Mouse (Mus musculus) midbrain, embryonic 13.5 days (tissue): ENCODE results near the gene Fdx1. TPM values are rescaled to one million over a fixed set of nuclear protein-coding genes. Genes with fewer than 3 reads are reported as not detected.

Experiments used
- ATAC-seq: fragments of 200-750 bp; cut with Nextera tagmentation; 2 replicates; pipeline ENCODE4 v1.8.0; 2017; ENCODE audit warnings: mild to moderate bottlenecking, moderate TSS enrichment, moderate library complexity
- H3K27ac ChIP-seq: fragments of 300-500 bp; sonication (generic); 2 replicates; pipeline ENCODE4 v1.5.1; 2015; ENCODE audit warnings: inconsistent platforms, mild to moderate bottlenecking, moderate library complexity
- H3K27me3 ChIP-seq: fragments of 300-500 bp; sonication (generic); 2 replicates; pipeline ENCODE4 v1.6.1; 2015; ENCODE audit warnings: mild to moderate bottlenecking, inconsistent platforms
- H3K36me3 ChIP-seq: fragments of 300-500 bp; sonication (generic); 2 replicates; pipeline ENCODE4 v1.6.1; 2015; ENCODE audit warnings: mild to moderate bottlenecking, inconsistent platforms
- H3K4me1 ChIP-seq: fragments of 300-500 bp; sonication (generic); replicated peaks from 2 replicates; pipeline ENCODE4 v1.6.1; 2015; ENCODE audit warnings: inconsistent platforms
- H3K4me2 ChIP-seq: fragments of 300-500 bp; sonication (generic); replicated peaks from 2 replicates; pipeline ENCODE4 v1.6.1; 2015; ENCODE audit warnings: moderate library complexity, mild to moderate bottlenecking, inconsistent platforms
- H3K4me3 ChIP-seq: fragments of 300-500 bp; sonication (generic); replicated peaks from 2 replicates; pipeline ENCODE4 v1.5.1; 2015; ENCODE audit warnings: mild to moderate bottlenecking, inconsistent platforms
- H3K9ac ChIP-seq: fragments of 300-500 bp; sonication (generic); replicated peaks from 2 replicates; pipeline ENCODE4 v1.6.1; 2015; ENCODE audit warnings: mild to moderate bottlenecking, inconsistent platforms
- H3K9me3 ChIP-seq: fragments of 300-500 bp; sonication (generic); 2 replicates; pipeline ENCODE4 v1.6.1; 2016; ENCODE audit warnings: mild to moderate bottlenecking, inconsistent platforms
- WGBS: fragments of 180-500 bp; shearing (Covaris S2); methylation state at CpG from one replicate; pipeline ENCODE4 v1.1.7; 2015; 5-methylcytosine and 5-hydroxymethylcytosine counted together
- polyA plus RNA-seq: library from polyadenylated mRNA; unstranded; fragments of >200 nt; fragmentation: Nextera tagmentation; extraction: Ambion mirVana; gene quantifications from 2 replicates; pipeline ENCODE4 v1.2.1, GENCODE M21; 2015

The Fdx1 gene
- polyA plus RNA-seq = 37.3 and 39.1 TPM in 2 replicates

DNA sequence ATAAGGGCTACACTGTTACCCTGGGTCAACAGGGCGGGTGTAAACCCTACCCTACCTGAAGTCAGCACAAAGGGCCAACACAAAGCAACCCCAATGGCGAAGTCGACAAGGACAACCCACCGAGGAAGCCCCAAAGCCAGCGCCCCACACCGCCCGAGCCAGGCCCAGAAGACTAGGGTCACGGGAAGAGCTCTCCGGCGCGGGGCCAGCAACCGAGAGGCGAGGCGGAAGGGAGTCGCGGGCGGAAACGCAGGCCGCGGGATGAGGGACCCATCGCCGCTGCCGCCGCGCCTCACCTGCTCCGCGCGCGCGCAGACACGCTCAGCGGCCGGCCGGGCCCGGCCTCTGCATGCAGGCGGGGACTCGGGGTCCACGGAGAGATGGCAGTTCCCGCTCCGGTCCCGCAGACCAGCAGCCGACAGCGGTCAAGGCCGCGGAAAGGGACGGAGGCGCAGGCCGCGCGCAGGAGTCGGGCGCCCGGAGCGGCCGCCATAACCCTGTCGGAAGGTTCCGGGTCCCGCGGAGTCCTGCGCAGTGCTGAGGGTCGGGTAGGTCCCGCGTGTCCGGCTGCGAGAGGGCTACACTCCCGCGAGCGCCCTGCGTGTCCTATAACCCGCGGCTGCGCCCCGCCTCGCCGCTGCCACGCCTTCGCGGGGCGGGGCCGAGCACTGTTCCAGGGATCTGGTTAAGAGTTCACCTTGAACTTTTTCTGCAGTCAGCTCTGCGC, at the start of gene Fdx1:
Fdx1 (minus strand) TSS at position 582 of the 727 bp plus-strand sequence.
- Histone ChIP-seq H3K9me3 (0 out of 2 replicates have a peak, but pooled peaks cover 2% of the 10 kb centered on the region), H3K4me3 (peak within 1 kb of the TSS; percentile 85), H3K9ac (peak within 1 kb of the TSS; percentile 86), H3K27ac (peak within 1 kb of the TSS; percentile 78), H3K4me1 (peaks cover 28% of the 10 kb centered on the region), H3K4me2 (peak within 1 kb of the TSS; percentile 70), H3K36me3 (no peaks in the 10 kb centered on the region), H3K27me3 (peaks cover 13% of the 10 kb centered on the region; the same call in 1 of the 2 replicates)
- WGBS = under 1% methylated on average over 80 of the region's 81 CpGs
- ATAC-seq = peak; percentile 95

DNA sequence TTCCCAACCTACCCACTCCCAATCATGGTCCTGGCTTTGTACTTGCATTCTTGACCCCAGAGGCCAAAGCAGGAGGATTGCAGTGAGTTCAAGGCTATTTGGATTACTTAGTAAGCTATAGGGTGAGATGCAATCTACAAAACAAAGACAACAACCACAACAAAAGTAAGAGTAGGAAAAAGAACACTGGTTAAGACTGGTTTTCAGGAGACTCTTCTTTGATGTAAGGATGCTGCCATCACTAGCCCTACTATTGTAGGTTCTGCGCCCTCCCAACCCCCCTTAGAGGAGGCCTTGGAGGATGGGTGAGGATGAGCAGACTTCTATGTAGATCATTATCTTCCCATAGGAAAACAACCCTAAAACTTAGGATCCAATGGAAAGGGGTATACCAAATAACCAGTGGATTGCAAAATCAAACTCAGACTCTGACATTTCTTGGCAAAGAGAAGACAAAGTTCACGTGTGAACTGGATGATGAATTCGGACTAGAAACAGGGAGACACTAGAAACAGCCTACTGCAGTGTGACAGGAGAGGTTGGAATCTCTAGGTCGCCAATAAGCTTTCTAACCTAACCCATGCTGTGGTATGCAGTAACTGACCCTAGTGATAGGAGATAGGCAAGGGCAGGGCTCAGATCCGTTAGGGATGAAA, 49.6 kb upstream of the Fdx1 start:
- Histone ChIP-seq H3K4me2 (no peak overlapping the region), H3K9me3 (no peaks in the 10 kb centered on the region), H3K27ac (no peak overlapping the region), H3K9ac (no peak overlapping the region), H3K27me3 (no peaks in the 10 kb centered on the region), H3K36me3 (no peaks in the 10 kb centered on the region), H3K4me1 (no peaks in the 10 kb centered on the region), H3K4me3 (no peak overlapping the region)
- 88% methylated on average over 5 of the region's 5 CpGs for WGBS
- ATAC-seq = no peak

- Histone ChIP-seq H3K27ac (no peak overlapping the region), H3K4me3 (no peak overlapping the region), H3K27me3 (no peaks in the 10 kb centered on the region), H3K36me3 (no peaks in the 10 kb centered on the region), H3K4me1 (no peaks in the 10 kb centered on the region), H3K4me2 (no peak overlapping the region), H3K9ac (no peak overlapping the region), H3K9me3 (no peaks in the 10 kb centered on the region)
- WGBS = 100% methylated on average over 1 of the region's 1 CpGs
- ATAC-seq = no peak
Measured at GRCm38 (mm10) chr9:52012311-52012710, 49.0 kb upstream of the Fdx1 start.

- WGBS = 96% methylated on average over 1 of the region's 1 CpGs
- Histone ChIP-seq H3K4me1 (no peaks in the 10 kb centered on the region), H3K9ac (no peak overlapping the region), H3K27ac (no peak overlapping the region), H3K9me3 (no peaks in the 10 kb centered on the region), H3K4me3 (no peak overlapping the region), H3K4me2 (no peak overlapping the region), H3K27me3 (no peaks in the 10 kb centered on the region), H3K36me3 (no peaks in the 10 kb centered on the region)
- ATAC-seq = no peak
Measured at GRCm38 (mm10) chr9:52008511-52008910, 45.2 kb upstream of the Fdx1 start.

GRCm38 (mm10) chr9:52007341-52007740, 44.0 kb upstream of the Fdx1 start:
- Histone ChIP-seq H3K9me3 (no peaks in the 10 kb centered on the region), H3K4me2 (no peak overlapping the region), H3K36me3 (no peaks in the 10 kb centered on the region), H3K4me1 (no peaks in the 10 kb centered on the region), H3K4me3 (no peak overlapping the region), H3K27ac (no peak overlapping the region), H3K9ac (no peak overlapping the region), H3K27me3 (no peaks in the 10 kb centered on the region)
- 48% methylated on average over 2 of the region's 2 CpGs for WGBS
- no peak for ATAC-seq

- no peak overlapping the region for H3K4me2 ChIP-seq
- no peak overlapping the region for H3K9ac ChIP-seq
- H3K4me1 ChIP-seq = no peaks in the 10 kb centered on the region
- no peaks in the 10 kb centered on the region for H3K36me3 ChIP-seq
- no peaks in the 10 kb centered on the region for H3K27me3 ChIP-seq
- WGBS = 83% methylated on average over 4 of the region's 4 CpGs
- ATAC-seq = no peak
- H3K4me3 ChIP-seq = no peak overlapping the region
- 0 out of 2 replicates have a peak, but pooled peaks cover 5% of the 10 kb centered on the region for H3K9me3 ChIP-seq
- H3K27ac ChIP-seq = no peak overlapping the region
Measured at GRCm38 (mm10) chr9:52003501-52003900, 40.1 kb upstream of the Fdx1 start.

DNA sequence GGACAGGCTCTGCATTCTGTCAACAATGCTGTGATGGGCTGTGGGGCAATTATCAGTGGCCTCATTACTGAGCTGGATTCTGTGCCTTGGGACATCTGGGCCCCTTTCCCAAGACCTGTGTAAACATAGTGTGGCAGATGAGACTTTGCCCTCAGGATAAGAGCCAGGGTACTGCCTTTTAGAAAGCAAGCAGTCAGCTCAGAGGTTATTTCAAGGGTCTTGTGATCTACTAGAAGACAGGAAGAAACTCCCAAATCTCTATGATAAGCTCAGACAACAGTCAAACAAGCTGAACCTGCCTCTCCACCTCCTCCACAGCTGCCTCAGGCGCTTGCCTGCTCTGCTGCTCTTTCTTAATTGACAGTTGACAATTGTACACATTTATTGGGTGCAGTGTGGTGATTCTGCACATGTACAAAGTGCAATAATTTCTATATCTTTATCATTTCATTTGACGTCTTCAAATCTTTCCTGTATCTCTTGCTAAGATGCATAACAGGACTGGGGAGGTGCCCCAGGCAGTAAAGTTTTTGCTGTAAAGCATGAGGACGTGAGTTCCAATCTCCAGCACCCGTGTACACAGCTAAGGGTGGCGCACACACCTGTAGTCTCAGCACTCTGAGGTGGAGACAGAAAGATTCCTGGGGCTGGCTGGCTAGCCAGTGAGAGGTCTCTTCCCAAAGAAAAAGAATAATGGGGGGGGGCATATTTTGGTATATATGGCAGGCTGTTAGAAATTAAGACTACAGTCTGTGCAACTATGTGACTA, 32.2 kb upstream of the Fdx1 start:
- Histone ChIP-seq H3K9me3 (0 out of 2 replicates have a peak, but pooled peaks cover 5% of the 10 kb centered on the region), H3K36me3 (no peaks in the 10 kb centered on the region), H3K4me3 (no peak overlapping the region), H3K9ac (no peak overlapping the region), H3K4me1 (peaks cover 4% of the 10 kb centered on the region; the same call in 1 of the 2 replicates), H3K27ac (no peak overlapping the region), H3K27me3 (no peaks in the 10 kb centered on the region), H3K4me2 (no peak overlapping the region)
- 0 out of 2 replicates have a peak, but pooled peaks have one; percentile 34 for ATAC-seq
- WGBS = 83% methylated on average over 5 of the region's 5 CpGs

DNA sequence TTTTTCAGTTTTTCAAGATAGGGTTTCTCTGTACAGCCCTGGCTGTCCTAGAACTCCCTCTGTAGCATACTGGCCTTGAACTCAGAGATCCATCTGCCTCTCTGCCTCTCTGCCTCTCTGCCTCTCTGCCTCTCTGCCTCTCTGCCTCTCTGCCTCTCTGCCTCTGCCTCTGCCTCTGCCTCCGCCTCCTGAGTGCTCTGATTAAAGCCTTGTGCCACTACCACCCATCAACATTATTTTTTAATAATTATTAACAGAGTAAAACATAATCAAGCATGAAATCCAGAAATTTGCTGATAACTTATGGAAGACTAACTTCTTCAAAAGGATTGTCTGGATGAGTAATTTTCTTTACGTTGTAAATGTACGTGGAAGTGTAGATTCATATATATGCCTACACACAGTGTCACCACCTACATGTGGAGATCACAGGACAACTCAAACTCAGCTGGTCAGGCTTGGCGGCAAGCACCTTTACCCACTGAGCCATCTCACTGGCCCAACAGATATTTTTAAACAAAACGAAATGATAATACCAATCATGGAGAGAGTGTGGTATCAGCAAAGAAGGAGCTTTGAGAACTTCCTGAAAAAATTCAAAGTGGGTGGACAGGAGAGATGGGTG, 31.4 kb upstream of the Fdx1 start:
- 90% methylated on average over 5 of the region's 5 CpGs for WGBS

GRCm38 (mm10) chr9:51993486-51994275, 30.3 kb upstream of the Fdx1 start:
- 80% methylated on average over 4 of the region's 4 CpGs for WGBS
- no peaks in the 10 kb centered on the region for H3K36me3 ChIP-seq
- H3K27me3 ChIP-seq = no peaks in the 10 kb centered on the region
- ATAC-seq = no peak
- no peak overlapping the region for H3K4me3 ChIP-seq
- H3K4me2 ChIP-seq = no peak overlapping the region
- H3K27ac ChIP-seq = no peak overlapping the region
- no peak overlapping the region for H3K9ac ChIP-seq
- peaks cover 4% of the 10 kb centered on the region; the same call in 1 of the 2 replicates for H3K4me1 ChIP-seq
- 0 out of 2 replicates have a peak, but pooled peaks cover 2% of the 10 kb centered on the region for H3K9me3 ChIP-seq

More for the DNA sequence above, 31.4 kb upstream of the Fdx1 start:
- Histone ChIP-seq H3K4me3 (no peak overlapping the region), H3K27ac (no peak overlapping the region), H3K27me3 (no peaks in the 10 kb centered on the region), H3K9me3 (0 out of 2 replicates have a peak, but pooled peaks cover 5% of the 10 kb centered on the region), H3K9ac (no peak overlapping the region), H3K4me2 (no peak overlapping the region), H3K4me1 (peaks cover 4% of the 10 kb centered on the region; the same call in 1 of the 2 replicates), H3K36me3 (no peaks in the 10 kb centered on the region)
- no peak for ATAC-seq

- H3K27ac ChIP-seq = no peak overlapping the region
- no peak overlapping the region for H3K4me2 ChIP-seq
- H3K36me3 ChIP-seq = no peaks in the 10 kb centered on the region
- H3K4me1 ChIP-seq = peaks cover 4% of the 10 kb centered on the region; the same call in 1 of the 2 replicates
- H3K27me3 ChIP-seq = no peaks in the 10 kb centered on the region
- H3K9me3 ChIP-seq = no peaks in the 10 kb centered on the region
- 0% methylated on average over 1 of the region's 2 CpGs for WGBS
- H3K9ac ChIP-seq = no peak overlapping the region
- no peak for ATAC-seq
- H3K4me3 ChIP-seq = no peak overlapping the region
Measured at GRCm38 (mm10) chr9:51991241-51991876, 28.0 kb upstream of the Fdx1 start.
